Mouse (Mus musculus): ENCODE measurements around the gene Gpr3.

DNA sequence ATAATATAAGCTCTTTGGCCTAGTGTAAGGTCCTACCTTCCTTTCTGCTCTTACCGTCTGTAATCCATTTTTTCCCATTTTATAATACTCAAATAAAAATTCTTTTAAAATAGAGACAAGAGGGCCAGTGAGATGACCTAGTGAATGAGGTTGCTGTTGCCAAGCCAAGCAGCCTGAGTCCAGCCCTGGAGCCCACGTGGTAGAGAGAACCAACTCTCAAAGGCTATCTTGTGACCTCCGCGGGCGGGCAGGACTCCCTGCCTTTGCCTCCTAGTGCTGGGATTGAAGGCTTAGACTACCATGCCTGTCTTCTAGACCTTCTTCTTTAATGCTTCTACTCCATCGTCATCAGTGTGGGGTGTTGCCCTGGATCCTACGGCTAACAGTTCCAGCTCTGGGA lies 33.1 kb downstream of the Gpr3 start:
- no peak for TF ChIP-seq CTCF (IDR thresholded peaks at IDR 0.05)
- TF ChIP-seq EP300 (IDR thresholded peaks at IDR 0.05) = no peak
